Mouse (Mus musculus) CH12.LX (cell line): ENCODE data around the gene Slbp.

Experiments
- CTCF ChIP-seq, 2 experiments: IDR thresholded peaks in 1 of 2; conservative IDR thresholded peaks in 1 of 2; 2 replicates each; pipeline ENCODE4 v1.5.1; 2011 to 2012; ENCODE audit warnings: low read depth in 2 of 2, low read length in 2 of 2, improper control_type of control experiment in 1 of 2, inconsistent platforms in 1 of 2, mild to moderate bottlenecking in 1 of 2, moderate library complexity in 1 of 2
- POLR2A ChIP-seq: IDR thresholded peaks from 2 replicates; pipeline ENCODE4 v1.6.1; 2011; ENCODE audit warnings: low read depth, mild to moderate bottlenecking, improper control_type of control experiment, low read length
- ZMIZ1 ChIP-seq: IDR thresholded peaks from 2 replicates; pipeline ENCODE4 v1.6.1; 2012; ENCODE audit warnings: low read depth, mild to moderate bottlenecking, inconsistent platforms, low read length, improper control_type of control experiment

DNA sequence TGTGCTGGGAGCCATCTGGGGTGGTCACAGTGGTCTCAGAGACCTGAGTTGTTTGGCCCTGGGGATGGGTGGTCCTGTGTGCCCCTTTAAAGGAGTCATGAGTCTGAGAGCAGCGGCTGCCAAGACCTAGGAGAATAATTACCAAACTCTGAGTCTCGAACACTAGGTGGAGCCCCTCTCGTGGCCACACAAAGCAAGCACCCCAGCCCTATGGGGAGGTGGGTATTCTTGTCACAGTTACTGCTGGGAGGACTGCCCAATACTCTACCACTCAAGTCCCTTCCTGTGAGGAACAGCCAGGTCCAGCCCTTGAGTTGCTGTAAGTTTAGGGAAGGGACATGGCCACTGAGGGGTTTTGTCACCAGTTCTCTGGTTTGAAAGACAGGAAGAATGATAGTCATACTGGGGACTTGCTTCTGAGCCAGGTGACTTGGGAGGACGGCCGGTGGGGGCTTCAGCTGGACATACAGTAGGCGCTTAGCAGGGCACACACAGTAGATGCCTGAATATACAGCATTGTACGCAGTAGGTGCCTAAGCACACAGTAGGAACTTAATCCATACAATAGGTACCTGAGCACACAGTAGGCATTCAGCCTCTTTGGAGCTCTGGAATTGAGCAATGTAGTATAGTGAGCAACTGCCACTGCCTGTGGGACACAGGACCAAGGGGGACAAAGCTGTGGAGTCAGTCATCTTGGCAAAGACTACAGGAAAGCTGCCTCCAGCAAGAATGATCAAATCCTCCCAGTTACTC lies 31.7 kb upstream of the Slbp start:
- TF ChIP-seq POLR2A (no peak), CTCF (conservative IDR thresholded peaks at IDR 0.05 in 1 of 2, IDR thresholded peaks at IDR 0.05 in 1 of 2; ENCODE audit: low read depth in 2 of 2, low read length in 2 of 2) (peak in 1 of 2 experiments; percentile 79; a peak in 2 of 4 replicates), ZMIZ1 (no peak)
